ENCODE assay signal across 21 mouse cellular contexts in genomic region chr2:173549236-173549635, GRCm38 (mm10). TPM values are rescaled to one million over a fixed set of nuclear protein-coding genes. Genes with fewer than 3 reads are reported as not detected.
DNase-seq lines count a peak whose midpoint lies in the region; ATAC-seq and TF ChIP-seq lines count a peak whose summit lies in the region.
"Had no signal": no experiment of that assay in that cellular context is flagged by ENCODE, and none has a peak within 500 bp of the region (broad histone marks: within the 10 kb centered on the region; RNA-seq: fewer than 3 reads in every experiment).

No protein-coding gene starts in this region.

- no peak overlapping the region for H3K4me3 ChIP-seq in forebrain, embryonic 14.5 days (ENCODE audit: low read depth, low read length)
- no peak overlapping the region for H3K4me3 ChIP-seq in forebrain, embryonic 10.5 days
- no peak overlapping the region for H3K4me3 ChIP-seq in kidney, postnatal 0 days (replicated peaks; ENCODE audit: low read depth, low read length)
- no peak overlapping the region for H3K4me3 ChIP-seq in kidney, adult 2 months (ENCODE audit: insufficient read depth, low read depth, low read length)
- H3K4me3 ChIP-seq in midbrain, embryonic 14.5 days (replicated peaks; ENCODE audit: low read depth, low read length): no peak overlapping the region
- H3K4me3 ChIP-seq in midbrain, embryonic 13.5 days (replicated peaks): no peak overlapping the region
- no peak overlapping the region for H3K4me3 ChIP-seq in neural tube, embryonic 14.5 days (ENCODE audit: low read depth, low read length)
- H3K4me3 ChIP-seq: embryonic facial prominence, embryonic 12.5 days; heart, embryonic 13.5 days had no signal

- DNase-seq in forebrain, embryonic 14.5 days (ENCODE audit: low spot score): peak; percentile 46
- no peak for DNase-seq in forebrain, embryonic 10.5 days (ENCODE audit: extremely low spot score, low spot score)
- DNase-seq in kidney, postnatal 0 days (ENCODE audit: low spot score): peak; percentile 71
- no peak for DNase-seq in kidney, adult 2 months
- DNase-seq in midbrain, embryonic 14.5 days: peak; percentile 18
- DNase-seq: adrenal gland, postnatal 10 days; cerebellum, adult 11-12 months; cerebellum, adult 9-10 months; cerebellum, postnatal 25 days; gastrocnemius, postnatal 36 days; heart, adult 11 months; heart, postnatal 36 days had no signal

- H3K4me2 ChIP-seq in forebrain, embryonic 14.5 days (ENCODE audit: low read length): no peak overlapping the region
- H3K4me2 ChIP-seq in kidney, postnatal 0 days (ENCODE audit: low read length): no peak overlapping the region
- H3K4me2 ChIP-seq in midbrain, embryonic 14.5 days (ENCODE audit: low read length): no peak overlapping the region
- H3K4me2 ChIP-seq in midbrain, embryonic 13.5 days (replicated peaks): no peak overlapping the region
- H3K4me2 ChIP-seq in neural tube, embryonic 14.5 days (ENCODE audit: low read depth, low read length): no peak overlapping the region
- H3K4me2 ChIP-seq: embryonic facial prominence, embryonic 12.5 days; heart, embryonic 13.5 days had no signal

- WGBS in forebrain, embryonic 14.5 days: 72% methylated on average over 10 of the region's 10 CpGs
- 90% methylated on average over 10 of the region's 10 CpGs for WGBS in forebrain, embryonic 10.5 days
- 71% methylated on average over 10 of the region's 10 CpGs for WGBS in kidney, postnatal 0 days
- 84% methylated on average over 10 of the region's 10 CpGs for WGBS in kidney, adult 2 months
- WGBS in midbrain, embryonic 14.5 days: 75% methylated on average over 10 of the region's 10 CpGs
- WGBS in midbrain, embryonic 13.5 days: 75% methylated on average over 10 of the region's 10 CpGs
- WGBS in neural tube, embryonic 14.5 days: 35% methylated on average over 10 of the region's 10 CpGs

- no peaks in the 10 kb centered on the region for H3K4me1 ChIP-seq in forebrain, embryonic 14.5 days (ENCODE audit: control insufficient read depth, insufficient read depth, low read length)
- H3K4me1 ChIP-seq in forebrain, embryonic 10.5 days: no peaks in the 10 kb centered on the region
- H3K4me1 ChIP-seq in kidney, postnatal 0 days (replicated peaks; ENCODE audit: insufficient read depth, low read length): no peaks in the 10 kb centered on the region
- H3K4me1 ChIP-seq in kidney, adult 2 months (ENCODE audit: control insufficient read depth, insufficient read depth, low read length): no peaks in the 10 kb centered on the region
- no peaks in the 10 kb centered on the region for H3K4me1 ChIP-seq in midbrain, embryonic 14.5 days (ENCODE audit: control insufficient read depth, insufficient read depth, low read length)
- no peaks in the 10 kb centered on the region; the same call in 1 of the 2 replicates for H3K4me1 ChIP-seq in midbrain, embryonic 13.5 days (replicated peaks)
- no peaks in the 10 kb centered on the region for H3K4me1 ChIP-seq in neural tube, embryonic 14.5 days (ENCODE audit: control insufficient read depth, insufficient read depth, low read length)
- H3K4me1 ChIP-seq: heart, embryonic 13.5 days had no signal

- no peak for TF ChIP-seq CTCF in kidney, postnatal 0 days (IDR thresholded peaks at IDR 0.05; ENCODE audit: low read depth)
- no peak for TF ChIP-seq CTCF in kidney, adult 2 months (conservative IDR thresholded peaks at IDR 0.05; ENCODE audit: insufficient read depth, insufficient read length, low read depth, low read length)

- H3K27me3 ChIP-seq in forebrain, embryonic 14.5 days (replicated peaks; ENCODE audit: control insufficient read depth, insufficient read depth, low read length): no peaks in the 10 kb centered on the region
- peaks cover 4% of the 10 kb centered on the region; the same call in 1 of the 2 replicates for H3K27me3 ChIP-seq in forebrain, embryonic 10.5 days (ENCODE audit: poor library complexity, severe bottlenecking)
- H3K27me3 ChIP-seq in kidney, postnatal 0 days (ENCODE audit: insufficient read depth, low read length): no peaks in the 10 kb centered on the region
- H3K27me3 ChIP-seq in kidney, adult 2 months (replicated peaks; ENCODE audit: control insufficient read depth, insufficient read depth, low read length): no peaks in the 10 kb centered on the region
- H3K27me3 ChIP-seq in midbrain, embryonic 14.5 days (ENCODE audit: control insufficient read depth, insufficient read depth, low read length): no peaks in the 10 kb centered on the region
- 0 out of 2 replicates have a peak, but pooled peaks cover 8% of the 10 kb centered on the region for H3K27me3 ChIP-seq in midbrain, embryonic 13.5 days
- H3K27me3 ChIP-seq in neural tube, embryonic 14.5 days (ENCODE audit: control insufficient read depth, insufficient read depth, low read length): no peaks in the 10 kb centered on the region

- no peaks in the 10 kb centered on the region for H3K9me3 ChIP-seq in forebrain, embryonic 14.5 days (replicated peaks; ENCODE audit: control insufficient read depth, low read length)
- no peaks in the 10 kb centered on the region for H3K9me3 ChIP-seq in forebrain, embryonic 10.5 days
- no peaks in the 10 kb centered on the region for H3K9me3 ChIP-seq in kidney, postnatal 0 days (replicated peaks; ENCODE audit: low read length)
- no peaks in the 10 kb centered on the region for H3K9me3 ChIP-seq in midbrain, embryonic 14.5 days (ENCODE audit: control insufficient read depth, low read length)
- H3K9me3 ChIP-seq in midbrain, embryonic 13.5 days: no peaks in the 10 kb centered on the region
- H3K9me3 ChIP-seq in neural tube, embryonic 14.5 days (ENCODE audit: control insufficient read depth, low read length): no peaks in the 10 kb centered on the region
- H3K9me3 ChIP-seq: embryonic facial prominence, embryonic 12.5 days; heart, embryonic 13.5 days had no signal

- no peak overlapping the region for H3K9ac ChIP-seq in forebrain, embryonic 14.5 days (ENCODE audit: low read length)
- H3K9ac ChIP-seq in kidney, postnatal 0 days (ENCODE audit: low read depth, low read length): no peak overlapping the region
- H3K9ac ChIP-seq in midbrain, embryonic 14.5 days (replicated peaks; ENCODE audit: low read length): no peak overlapping the region
- no peak overlapping the region for H3K9ac ChIP-seq in midbrain, embryonic 13.5 days (replicated peaks)
- H3K9ac ChIP-seq in neural tube, embryonic 14.5 days (replicated peaks; ENCODE audit: low read depth, low read length): no peak overlapping the region
- H3K9ac ChIP-seq: embryonic facial prominence, embryonic 12.5 days; heart, embryonic 13.5 days had no signal

- no peak for TF ChIP-seq POLR2A in kidney, adult 2 months (IDR thresholded peaks at IDR 0.05; ENCODE audit: low read depth, low read length)

- peak; percentile 21; the same call in 1 of the 2 replicates for ATAC-seq in forebrain, embryonic 14.5 days
- ATAC-seq in kidney, postnatal 0 days (replicated peaks; ENCODE audit: low FRiP score, low read depth): no peak
- ATAC-seq in midbrain, embryonic 14.5 days (ENCODE audit: low FRiP score, low TSS enrichment): no peak
- ATAC-seq in midbrain, embryonic 13.5 days: no peak
- ATAC-seq in neural tube, embryonic 14.5 days (ENCODE audit: low read depth): peak; percentile 42; the same call in 1 of the 2 replicates
- ATAC-seq: hindbrain, postnatal 0 days had no signal

- no peaks in the 10 kb centered on the region for H3K36me3 ChIP-seq in forebrain, embryonic 14.5 days (ENCODE audit: control insufficient read depth, insufficient read depth, low read length)
- H3K36me3 ChIP-seq in forebrain, embryonic 10.5 days (replicated peaks): no peaks in the 10 kb centered on the region
- no peaks in the 10 kb centered on the region for H3K36me3 ChIP-seq in kidney, postnatal 0 days (ENCODE audit: insufficient read depth, low read length)
- H3K36me3 ChIP-seq in kidney, adult 2 months (ENCODE audit: control insufficient read depth, insufficient read depth, low read length): no peaks in the 10 kb centered on the region
- H3K36me3 ChIP-seq in midbrain, embryonic 14.5 days (ENCODE audit: control insufficient read depth, insufficient read depth, low read length): no peaks in the 10 kb centered on the region
- no peaks in the 10 kb centered on the region for H3K36me3 ChIP-seq in midbrain, embryonic 13.5 days
- H3K36me3 ChIP-seq in neural tube, embryonic 14.5 days (ENCODE audit: control insufficient read depth, insufficient read depth, low read length): no peaks in the 10 kb centered on the region
- H3K36me3 ChIP-seq: embryonic facial prominence, embryonic 12.5 days; heart, embryonic 13.5 days had no signal

- no peak overlapping the region for H3K27ac ChIP-seq in forebrain, embryonic 14.5 days (ENCODE audit: low read depth, low read length)
- H3K27ac ChIP-seq in forebrain, embryonic 10.5 days: no peak overlapping the region
- H3K27ac ChIP-seq in kidney, postnatal 0 days: no peak overlapping the region
- H3K27ac ChIP-seq in kidney, adult 2 months (ENCODE audit: insufficient read depth, low read depth, low read length): no peak overlapping the region
- no peak overlapping the region for H3K27ac ChIP-seq in midbrain, embryonic 14.5 days (replicated peaks; ENCODE audit: low read depth, low read length)
- H3K27ac ChIP-seq in midbrain, embryonic 13.5 days: no peak overlapping the region
- H3K27ac ChIP-seq in neural tube, embryonic 14.5 days (ENCODE audit: low read depth, low read length): no peak overlapping the region
- H3K27ac ChIP-seq: embryonic facial prominence, embryonic 12.5 days; heart, embryonic 13.5 days; hindbrain, postnatal 0 days had no signal

RNA-seq across cellular contexts. Expression of gene 1700021F07Rik, which starts 26.9 kb away (rescaled TPM):
- not detected in 2 replicates for polyA plus RNA-seq in forebrain, embryonic 14.5 days (2014; fragmentation: Nextera tagmentation; extraction: Ambion mirVana)
- not detected in 2 replicates for polyA plus RNA-seq in forebrain, embryonic 10.5 days (2016; fragmentation: Nextera tagmentation; extraction: Ambion mirVana)
- not detected in 2 replicates for polyA plus RNA-seq in kidney, postnatal 0 days (2015; fragmentation: Nextera tagmentation; extraction: Ambion mirVana)
- not detected in 2 replicates for polyA plus RNA-seq in kidney, adult 2 months (2012; rRNA removed)
- not detected in 2 replicates for polyA plus RNA-seq in midbrain, embryonic 14.5 days (2014; fragmentation: Nextera tagmentation; extraction: Ambion mirVana)
- not detected in 2 replicates for polyA plus RNA-seq in midbrain, embryonic 13.5 days (2015; fragmentation: Nextera tagmentation; extraction: Ambion mirVana)
- not detected in 2 replicates for polyA plus RNA-seq in neural tube, embryonic 14.5 days (2014; fragmentation: Nextera tagmentation; extraction: Ambion mirVana)
- polyA plus RNA-seq: C2C12; cortical plate, adult 2 months; embryonic facial prominence, embryonic 12.5 days; heart, embryonic 13.5 days; heart, postnatal 0 days; hindbrain, embryonic 11.5 days; hindbrain, postnatal 0 days had no signal

RNA-seq across cellular contexts. Expression of gene Ankrd60, which starts 28.9 kb away (rescaled TPM):
- not detected in 2 replicates for polyA plus RNA-seq in forebrain, embryonic 14.5 days (2014; fragmentation: Nextera tagmentation; extraction: Ambion mirVana)
- not detected in 2 replicates for polyA plus RNA-seq in forebrain, embryonic 10.5 days (2016; fragmentation: Nextera tagmentation; extraction: Ambion mirVana)
- polyA plus RNA-seq in kidney, postnatal 0 days (2015; fragmentation: Nextera tagmentation; extraction: Ambion mirVana): not detected in 2 replicates
- polyA plus RNA-seq in kidney, adult 2 months (2012; rRNA removed): 0.09 and 0.22 TPM in 2 replicates
- polyA plus RNA-seq in midbrain, embryonic 14.5 days (2014; fragmentation: Nextera tagmentation; extraction: Ambion mirVana): not detected in 2 replicates
- polyA plus RNA-seq in midbrain, embryonic 13.5 days (2015; fragmentation: Nextera tagmentation; extraction: Ambion mirVana): not detected in 2 replicates
- not detected in 2 replicates for polyA plus RNA-seq in neural tube, embryonic 14.5 days (2014; fragmentation: Nextera tagmentation; extraction: Ambion mirVana)
- polyA plus RNA-seq: C2C12; cortical plate, adult 2 months; embryonic facial prominence, embryonic 12.5 days; heart, embryonic 13.5 days; heart, postnatal 0 days; hindbrain, embryonic 11.5 days; hindbrain, postnatal 0 days had no signal

Comparison
In these comparisons a context has a peak if more than half of its experiments do, and no peak if none do; other contexts are left out.
1. DNase-seq: peak in forebrain, embryonic 14.5 days (single experiment), kidney, postnatal 0 days (single experiment) and midbrain, embryonic 14.5 days (single experiment); none in forebrain, embryonic 10.5 days (single experiment) and kidney, adult 2 months (single experiment).
2. ATAC-seq: peak in forebrain, embryonic 14.5 days (single experiment) and neural tube, embryonic 14.5 days (single experiment); none in kidney, postnatal 0 days (single experiment), midbrain, embryonic 14.5 days (single experiment) and midbrain, embryonic 13.5 days (single experiment).